Mouse (Mus musculus) Patski (cell line): ENCODE measurements around the gene Gtf3a. TPM values are rescaled to one million over a fixed set of nuclear protein-coding genes. Genes with fewer than 3 reads are reported as not detected.
A peak's percentile ranks its signal among the peaks of the same experiment; 100 is the strongest.
"Not testable (repeated sequence)": the region's sequence is repeated elsewhere in the genome, so short reads cannot be mapped to it uniquely, and the experiment has no call there.

Experiments used
- ATAC-seq: fragments of 100-300 bp; one replicate; pipeline ENCODE4 v1.8.0; 2021
- CTCF ChIA-PET: fragments of 350-600 bp; sonication (Branson Sonifier 250); formaldehyde crosslinking; loops from one replicate; lab custom pipeline; 2022; ENCODE audit warnings: inconsistent platforms; lab: Charles Lee
- POLR2A ChIA-PET: fragments of 350-600 bp; sonication (Branson Sonifier 250); formaldehyde crosslinking; loops from one replicate; lab custom pipeline; 2022; ENCODE audit warnings: antibody characterized with exemption, inconsistent platforms; lab: Charles Lee
- DNase-seq: peaks from one replicate; pipeline ENCODE4 v3.0.0-alpha.2; 2011; ENCODE audit warnings: low read depth, low spot score
- H3K27me3 ChIP-seq: fragments of 371-371 bp; one replicate; pipeline ENCODE4 v1.5.1; 2021
- CTCF ChIP-seq: fragments of 100-300 bp; IDR thresholded peaks from one replicate; pipeline ENCODE4 v1.5.1; 2021
- in situ Hi-C: fragments of 300-500 bp; cut with MboI; formaldehyde crosslinking; loops from 3 replicates; pipeline ENCODE4 v1.11.1; 2018; ENCODE audit warnings: low pct_unique_long_range_greater_than_20kb, mixed read lengths
- polyA plus RNA-seq: library from polyadenylated mRNA; unstranded; gene quantifications from one replicate; pipeline ENCODE4 v1.2.3, GENCODE M21; 2021

Gtf3a gene
- polyA plus RNA-seq, 1 experiment from 2014 or later, result 77.9 TPM

DNA sequence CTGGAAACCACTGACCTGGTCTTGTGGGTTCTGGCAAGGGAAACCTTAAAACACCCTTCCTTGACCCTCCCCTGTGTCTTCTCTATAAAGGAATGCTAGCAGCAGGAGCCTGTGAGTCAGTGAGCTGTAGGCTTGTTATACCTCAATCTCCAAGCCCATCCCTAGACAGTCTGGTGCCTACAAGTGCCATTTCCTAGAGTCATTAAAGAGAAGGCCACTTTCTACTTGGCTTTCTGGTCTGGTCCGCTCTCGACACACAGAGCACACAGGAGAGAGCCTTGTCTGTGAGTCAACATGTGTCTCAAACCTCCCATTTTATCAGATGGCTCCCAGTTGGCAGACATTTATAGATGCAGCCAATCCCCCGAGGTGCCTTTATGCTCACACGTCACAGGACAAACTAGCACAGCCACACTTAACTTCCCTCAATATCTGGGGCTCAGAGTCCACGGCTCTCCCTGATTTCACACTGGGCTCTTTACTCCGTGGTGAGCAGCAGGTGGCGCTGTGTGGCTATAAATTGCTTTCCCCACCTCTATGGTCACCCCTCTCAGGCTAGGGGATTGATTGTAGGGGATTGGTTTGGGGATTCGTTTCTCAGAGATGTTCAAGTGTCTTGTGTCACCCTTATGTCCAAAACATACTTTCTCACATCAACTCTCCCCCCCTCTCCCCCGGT lies 34.2 kb upstream of the Gtf3a start:
- ATAC-seq, result peak; percentile 38
- DNase-seq, result peak; percentile 15
- peak; percentile 93 for TF ChIP-seq CTCF
- H3K27me3 ChIP-seq, result no peaks in the 10 kb centered on the region
- POLR2A ChIA-PET, result interaction anchor here (1.1 kb wide), 1 partner anchor 313 kb away, joined by 3 read pairs; no protein-coding TSS in a partner anchor
- CTCF ChIA-PET, result interaction anchor here (1.8 to 12.2 kb wide), 3 partner anchors 9 to 403 kb away, joined by 4 to 103 read pairs (median 7); no protein-coding TSS in a partner anchor
- in situ Hi-C loops, result loop anchor here (25.0 kb wide), 1 partner anchor 1323 kb away; no protein-coding TSS in a partner anchor

- peak; percentile 41 for TF ChIP-seq CTCF
- no peak for ATAC-seq
- ChIA-PET POLR2A (no interaction called here), CTCF (interaction anchor here (0.9 to 12.2 kb wide), 4 partner anchors 9 to 401 kb away, joined by 3 to 103 read pairs (median 4); no protein-coding TSS in a partner anchor)
- no peaks in the 10 kb centered on the region for H3K27me3 ChIP-seq
- in situ Hi-C loops, result loop anchor here (25.0 kb wide), 1 partner anchor 1321 kb away; no protein-coding TSS in a partner anchor
- DNase-seq, result no peak
These were observed 32.2 kb upstream of the Gtf3a start for GRCm38 (mm10) chr5:146916273-146916672.

DNA sequence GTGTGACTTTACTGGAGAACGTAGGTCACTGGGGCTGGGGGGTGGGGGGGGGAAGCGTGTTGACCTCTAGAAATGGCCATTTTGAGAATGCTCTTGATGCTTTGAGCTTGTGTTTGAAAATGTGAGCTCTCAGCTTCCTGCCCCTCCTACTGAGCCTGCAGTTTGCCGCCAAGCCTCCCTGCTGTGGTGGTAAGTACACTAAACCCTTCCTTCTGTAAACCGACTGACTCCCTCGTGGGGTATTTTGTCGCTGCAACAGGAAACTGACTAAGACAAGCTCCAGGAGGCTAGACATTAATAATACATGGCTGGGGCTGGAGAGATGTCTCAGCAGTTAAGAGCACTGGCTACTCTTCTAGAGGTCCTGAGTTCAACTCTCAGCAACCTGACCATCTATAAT lies 31.7 kb upstream of the Gtf3a start:
- in situ Hi-C loops, result loop anchor here (25.0 kb wide), 1 partner anchor 1320 kb away; no protein-coding TSS in a partner anchor
- ChIA-PET CTCF (interaction anchor here (12.2 kb wide), 1 partner anchor 400 kb away, joined by 103 read pairs; no protein-coding TSS in a partner anchor), POLR2A (no interaction called here)
- no peak for DNase-seq
- H3K27me3 ChIP-seq, result no peaks in the 10 kb centered on the region
- TF ChIP-seq CTCF, result no peak
- no peak for ATAC-seq

GRCm38 (mm10) chr5:146917357-146917756 lies 31.1 kb upstream of the Gtf3a start:
- in situ Hi-C loops, result loop anchor here (25.0 kb wide), 1 partner anchor 1320 kb away; no protein-coding TSS in a partner anchor
- H3K27me3 ChIP-seq, POLR2A ChIA-PET, DNase-seq, ATAC-seq: not testable (repeated sequence)
- CTCF ChIA-PET, result interaction anchor here (12.2 kb wide), 1 partner anchor 400 kb away, joined by 103 read pairs; no protein-coding TSS in a partner anchor
- peak; percentile 29 for TF ChIP-seq CTCF

GRCm38 (mm10) chr5:146919874-146920273 lies 28.6 kb upstream of the Gtf3a start:
- no peak for ATAC-seq
- POLR2A ChIA-PET, result interaction anchor here (0.6 kb wide), 1 partner anchor 352 kb away, joined by 9 read pairs; no protein-coding TSS in a partner anchor
- TF ChIP-seq CTCF, result no peak
- no peaks in the 10 kb centered on the region for H3K27me3 ChIP-seq
- in situ Hi-C loops, result loop anchor here (25.0 kb wide), 1 partner anchor 1317 kb away; no protein-coding TSS in a partner anchor
- no peak for DNase-seq
- CTCF ChIA-PET, result interaction anchor here (1.0 kb wide), 2 partner anchors 13 to 307 kb away, joined by 3 read pairs; no protein-coding TSS in a partner anchor

DNA sequence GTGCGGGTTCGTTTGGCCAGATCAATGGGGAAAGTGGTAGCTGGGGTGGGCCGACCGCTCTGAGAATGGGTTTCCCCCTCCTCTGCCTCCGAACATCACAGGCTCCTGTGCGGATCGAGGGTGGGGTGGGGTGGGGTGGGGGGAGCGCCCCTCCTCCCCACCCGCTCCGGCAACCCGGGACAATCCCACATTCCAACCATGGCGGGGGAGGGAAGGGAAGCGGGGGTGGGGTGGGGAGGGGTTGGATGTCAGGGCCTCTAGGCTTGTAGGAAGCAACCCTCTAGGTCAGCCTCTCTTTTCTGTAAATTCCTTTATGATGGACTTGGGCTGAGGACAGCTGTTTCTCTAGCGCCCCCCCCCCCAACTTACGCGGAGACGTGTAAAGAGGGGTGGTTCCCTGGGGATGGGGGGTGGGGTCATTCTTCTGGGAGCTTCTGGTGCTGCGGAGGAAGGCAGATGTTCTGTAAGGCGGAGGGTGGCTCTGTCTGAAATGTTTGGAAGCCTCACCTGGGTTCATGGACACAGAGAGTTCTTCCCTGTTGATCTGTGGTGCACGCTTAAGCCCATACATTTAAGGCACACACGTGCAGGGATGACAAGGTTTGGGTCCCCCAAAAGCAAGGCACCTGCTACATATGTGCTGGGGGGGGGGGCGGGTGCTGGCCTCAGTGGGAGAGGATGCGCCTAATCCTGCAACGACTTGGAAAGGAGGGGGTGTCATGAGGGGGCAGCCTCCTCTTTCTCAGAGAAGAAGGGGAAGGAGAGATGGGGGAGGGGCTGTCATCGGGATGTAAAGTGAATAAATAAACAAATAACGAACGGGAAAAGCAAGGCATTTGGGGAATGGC lies 27.9 kb upstream of the Gtf3a start:
- DNase-seq (no peak), ATAC-seq (no peak)
- no peak for TF ChIP-seq CTCF
- H3K27me3 ChIP-seq, result no peaks in the 10 kb centered on the region
- POLR2A ChIA-PET, result interaction anchor here (0.6 kb wide), 1 partner anchor 351 kb away, joined by 9 read pairs; no protein-coding TSS in a partner anchor
- CTCF ChIA-PET, result interaction anchor here (0.7 kb wide), 1 partner anchor 20 kb away, joined by 3 read pairs; no protein-coding TSS in a partner anchor
- in situ Hi-C loops, result loop anchor here (25.0 kb wide), 1 partner anchor 1317 kb away; no protein-coding TSS in a partner anchor

DNA sequence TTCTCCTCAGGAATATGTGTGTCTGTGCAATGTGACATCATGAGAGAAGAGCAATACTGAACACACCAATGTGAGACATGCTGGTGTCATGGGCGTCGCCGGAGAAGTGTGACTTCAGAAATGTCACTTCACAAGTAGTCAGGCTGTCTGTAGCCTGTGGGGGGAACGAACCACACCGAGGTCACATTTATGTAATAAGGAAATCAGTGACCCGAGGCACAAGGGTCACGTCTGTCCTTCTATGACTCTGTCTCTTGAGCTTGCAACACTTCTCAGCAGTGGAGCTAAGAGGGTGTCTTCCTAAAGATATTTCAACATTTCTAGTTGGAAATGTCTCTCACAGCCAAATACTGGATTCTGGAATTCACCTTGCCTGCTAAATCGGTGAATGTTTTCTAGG lies 27.2 kb upstream of the Gtf3a start:
- ATAC-seq, result no peak
- in situ Hi-C loops, result loop anchor here (25.0 kb wide), 1 partner anchor 1316 kb away; no protein-coding TSS in a partner anchor
- CTCF ChIA-PET, result interaction anchor here (0.7 kb wide), 1 partner anchor 19 kb away, joined by 3 read pairs; no protein-coding TSS in a partner anchor
- POLR2A ChIA-PET, result no interaction called here
- TF ChIP-seq CTCF, result no peak
- no peaks in the 10 kb centered on the region for H3K27me3 ChIP-seq
- no peak for DNase-seq

DNA sequence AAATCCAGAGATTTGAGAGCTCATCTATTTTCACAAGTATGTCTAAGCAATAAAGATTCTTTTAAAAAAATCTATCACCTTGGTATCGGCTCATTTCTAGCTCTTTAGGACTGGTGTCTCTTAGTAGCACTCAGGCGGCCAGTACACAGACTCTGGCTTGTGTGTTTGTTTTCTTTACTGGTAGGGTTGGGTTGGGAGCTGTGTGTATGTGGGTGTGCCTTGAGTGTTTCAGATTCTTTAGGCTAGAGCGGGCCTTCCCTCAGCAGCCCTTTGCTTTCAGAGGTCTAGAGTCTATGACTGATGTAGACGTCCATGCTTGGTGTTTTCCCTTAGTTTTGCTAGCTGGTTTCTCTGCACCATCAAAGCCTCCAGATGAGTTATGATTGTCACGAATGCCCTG lies 24.9 kb upstream of the Gtf3a start:
- TF ChIP-seq CTCF, result no peak
- DNase-seq (no peak), ATAC-seq (no peak)
- no peaks in the 10 kb centered on the region for H3K27me3 ChIP-seq
- CTCF ChIA-PET, result interaction anchor here (0.9 to 1.3 kb wide), 2 partner anchors 8 to 17 kb away, joined by 3 to 4 read pairs; no protein-coding TSS in a partner anchor
- in situ Hi-C loops, result loop anchor here (25.0 kb wide), 1 partner anchor 1314 kb away; no protein-coding TSS in a partner anchor
- POLR2A ChIA-PET, result interaction anchor here (0.6 kb wide), 1 partner anchor 336 kb away, joined by 3 read pairs; no protein-coding TSS in a partner anchor

GRCm38 (mm10) chr5:146926673-146927072 lies 21.8 kb upstream of the Gtf3a start:
- no peak for TF ChIP-seq CTCF
- in situ Hi-C loops, result no loop called here
- no peak for DNase-seq
- no peak for ATAC-seq
- H3K27me3 ChIP-seq, result no peaks in the 10 kb centered on the region
- ChIA-PET POLR2A (no interaction called here), CTCF (interaction anchor here (0.9 to 1.6 kb wide), 3 partner anchors 13 to 366 kb away, joined by 3 to 4 read pairs (median 3); no protein-coding TSS in a partner anchor)
